Mouse (Mus musculus) bone marrow, adult 2 months (tissue): ENCODE results near the gene Arhgef39.

Experiments used
- CTCF ChIP-seq: fragments of 200-500 bp; IDR thresholded peaks from 2 replicates; pipeline ENCODE4 v1.5.1; 2011; ENCODE audit warnings: low read length, control low read depth; ENCODE audit not compliant: control insufficient read depth, insufficient read depth
- POLR2A ChIP-seq: fragments of 200-500 bp; IDR thresholded peaks from 2 replicates; pipeline ENCODE4 v1.6.1; 2011; ENCODE audit warnings: low read depth, mild to moderate bottlenecking, control low read depth, low read length, borderline replicate concordance; ENCODE audit not compliant: control insufficient read depth

GRCm38 (mm10) chr4:43493186-43493845 lies 6.2 kb downstream of the Arhgef39 start:
- no peak for TF ChIP-seq CTCF
- peak; percentile 83; the same call in 1 of the 2 replicates for TF ChIP-seq POLR2A
